Comparison of ENCODE assay signal across 9 mouse cellular contexts in the genomic region with DNA sequence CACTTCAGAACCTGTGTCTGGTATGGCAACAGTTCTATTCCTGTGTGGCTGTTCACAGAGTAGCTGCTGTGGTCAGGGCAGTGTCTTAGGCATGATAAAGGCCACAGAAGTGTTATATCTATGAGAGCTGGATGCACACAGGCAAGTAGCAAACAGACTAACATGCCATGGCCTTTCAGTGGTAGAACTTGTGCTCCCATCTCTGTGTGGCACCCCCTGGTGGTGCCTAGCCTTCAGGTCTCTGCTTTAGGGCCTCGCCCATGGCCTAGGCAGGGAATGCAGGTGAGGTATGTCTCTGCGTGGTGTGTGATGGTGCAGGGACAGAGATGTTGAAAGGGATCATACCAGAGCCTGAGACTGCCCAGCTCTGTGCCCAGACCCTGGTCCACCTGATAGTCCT. TPM values are rescaled to one million over a fixed set of nuclear protein-coding genes. Genes with fewer than 3 reads are reported as not detected.
A peak's percentile ranks its signal among the peaks of the same experiment; 100 is the strongest.
DNase-seq lines count a peak whose midpoint lies in the region; ATAC-seq and TF ChIP-seq lines count a peak whose summit lies in the region.
"Had no signal": no experiment of that assay in that cellular context is flagged by ENCODE, and none has a peak within 500 bp of the region (broad histone marks: within the 10 kb centered on the region; RNA-seq: fewer than 3 reads in every experiment).

No protein-coding gene starts in this region.

- H3K27me3 ChIP-seq in forebrain, embryonic 13.5 days: no peaks in the 10 kb centered on the region
- H3K27me3 ChIP-seq in forebrain, embryonic 11.5 days (ENCODE audit: control insufficient read depth, insufficient read depth, low read length): no peaks in the 10 kb centered on the region
- H3K27me3 ChIP-seq in thymus, adult 2 months (ENCODE audit: control insufficient read depth, insufficient read depth, low read length): no peaks in the 10 kb centered on the region
- H3K27me3 ChIP-seq in neural tube, embryonic 15.5 days (replicated peaks): no peaks in the 10 kb centered on the region
- no peaks in the 10 kb centered on the region for H3K27me3 ChIP-seq in midbrain, embryonic 10.5 days (ENCODE audit: low read depth, poor library complexity, severe bottlenecking)

- peaks cover 85% of the 10 kb centered on the region for H3K36me3 ChIP-seq in forebrain, embryonic 13.5 days (ENCODE audit: poor library complexity, severe bottlenecking)
- no peaks in the 10 kb centered on the region; the same call in 1 of the 2 replicates for H3K36me3 ChIP-seq in forebrain, embryonic 11.5 days (ENCODE audit: control insufficient read depth, insufficient read depth, low read length)
- peaks cover 75% of the 10 kb centered on the region for H3K36me3 ChIP-seq in thymus, adult 2 months (ENCODE audit: control insufficient read depth, insufficient read depth, low read length)
- H3K36me3 ChIP-seq in neural tube, embryonic 15.5 days: peaks cover 82% of the 10 kb centered on the region
- peaks cover 98% of the 10 kb centered on the region for H3K36me3 ChIP-seq in midbrain, embryonic 10.5 days

- H3K27ac ChIP-seq in forebrain, embryonic 13.5 days: peak overlapping the region; percentile 60
- no peak overlapping the region for H3K27ac ChIP-seq in forebrain, embryonic 11.5 days (ENCODE audit: low read depth, low read length)
- no peak overlapping the region for H3K27ac ChIP-seq in thymus, adult 2 months (ENCODE audit: control insufficient read depth, insufficient read depth, low read length)
- no peak overlapping the region for H3K27ac ChIP-seq in neural tube, embryonic 15.5 days (replicated peaks)
- H3K27ac ChIP-seq in midbrain, embryonic 10.5 days (replicated peaks): no peak overlapping the region

- TF ChIP-seq CTCF in thymus, adult 2 months (IDR thresholded peaks at IDR 0.05; ENCODE audit: borderline replicate concordance, control insufficient read depth, extremely low read depth, insufficient read depth, low read length, poor library complexity): 0 out of 2 replicates have a peak, but pooled peaks have one; percentile 26
- peak; percentile 71 for TF ChIP-seq CTCF in lung, adult 2 months (IDR thresholded peaks at IDR 0.05; ENCODE audit: insufficient read depth, low read length)

- TF ChIP-seq POLR2A in thymus, adult 2 months (IDR thresholded peaks at IDR 0.05; ENCODE audit: control insufficient read depth, extremely low read depth, insufficient read depth, low read length, poor library complexity): no peak
- TF ChIP-seq POLR2A in lung, adult 2 months (IDR thresholded peaks at IDR 0.05; ENCODE audit: borderline replicate concordance, extremely low read depth, low read depth, low read length): no peak

- H3K4me1 ChIP-seq in forebrain, embryonic 13.5 days: no peaks in the 10 kb centered on the region
- no peaks in the 10 kb centered on the region for H3K4me1 ChIP-seq in forebrain, embryonic 11.5 days (replicated peaks; ENCODE audit: control insufficient read depth, insufficient read depth, low read length)
- no peaks in the 10 kb centered on the region for H3K4me1 ChIP-seq in thymus, adult 2 months (replicated peaks; ENCODE audit: control insufficient read depth, insufficient read depth, low read length)
- no peaks in the 10 kb centered on the region for H3K4me1 ChIP-seq in lung, adult 2 months (ENCODE audit: control insufficient read depth, insufficient read depth, low read length)
- H3K4me1 ChIP-seq in neural tube, embryonic 15.5 days: no peaks in the 10 kb centered on the region
- peaks cover 8% of the 10 kb centered on the region; the same call in 1 of the 2 replicates for H3K4me1 ChIP-seq in midbrain, embryonic 10.5 days

- no peaks in the 10 kb centered on the region for H3K9me3 ChIP-seq in forebrain, embryonic 13.5 days (replicated peaks)
- no peaks in the 10 kb centered on the region for H3K9me3 ChIP-seq in forebrain, embryonic 11.5 days (ENCODE audit: control insufficient read depth, low read length)
- H3K9me3 ChIP-seq in neural tube, embryonic 15.5 days (replicated peaks): no peaks in the 10 kb centered on the region
- no peaks in the 10 kb centered on the region for H3K9me3 ChIP-seq in midbrain, embryonic 10.5 days (replicated peaks)

- 94% methylated on average over 2 of the region's 2 CpGs for WGBS in forebrain, embryonic 13.5 days
- WGBS in forebrain, embryonic 11.5 days: 86% methylated on average over 2 of the region's 2 CpGs
- 98% methylated on average over 2 of the region's 2 CpGs for WGBS in thymus, adult 2 months
- WGBS in lung, adult 2 months: 80% methylated on average over 2 of the region's 2 CpGs
- 88% methylated on average over 2 of the region's 2 CpGs for WGBS in neural tube, embryonic 15.5 days
- 90% methylated on average over 2 of the region's 2 CpGs for WGBS in midbrain, embryonic 10.5 days

- H3K9ac ChIP-seq in forebrain, embryonic 13.5 days: no peak overlapping the region
- H3K9ac ChIP-seq in forebrain, embryonic 11.5 days (ENCODE audit: low read length): no peak overlapping the region
- no peak overlapping the region for H3K9ac ChIP-seq in neural tube, embryonic 15.5 days (replicated peaks)

- no peak for ATAC-seq in forebrain, embryonic 13.5 days
- no peak for ATAC-seq in forebrain, embryonic 11.5 days (replicated peaks; ENCODE audit: low FRiP score)
- ATAC-seq in erythroblast, adult 5-6 weeks (replicated peaks; ENCODE audit: low FRiP score, poor library complexity, severe bottlenecking): peak; percentile 88
- ATAC-seq in neural tube, embryonic 15.5 days (ENCODE audit: low FRiP score): no peak

- no peak for DNase-seq in forebrain, embryonic 11.5 days (ENCODE audit: low spot score)
- peak; percentile 23 for DNase-seq in thymus, adult 2 months
- no peak for DNase-seq in thymus, adult 18-20 months
- peak; percentile 42 for DNase-seq in lung, adult 2 months
- DNase-seq in midbrain, embryonic 10.5 days (ENCODE audit: low spot score): no peak

- H3K4me3 ChIP-seq in forebrain, embryonic 13.5 days: no peak overlapping the region
- no peak overlapping the region for H3K4me3 ChIP-seq in forebrain, embryonic 11.5 days (ENCODE audit: low read depth, low read length)
- H3K4me3 ChIP-seq in thymus, adult 2 months (ENCODE audit: control insufficient read depth, insufficient read depth, low read length): no peak overlapping the region
- H3K4me3 ChIP-seq in lung, adult 2 months (replicated peaks; ENCODE audit: extremely low read depth, low read depth, low read length): no peak overlapping the region
- no peak overlapping the region for H3K4me3 ChIP-seq in neural tube, embryonic 15.5 days (replicated peaks)
- H3K4me3 ChIP-seq in midbrain, embryonic 10.5 days: no peak overlapping the region

- H3K4me2 ChIP-seq in forebrain, embryonic 13.5 days: no peak overlapping the region
- no peak overlapping the region for H3K4me2 ChIP-seq in forebrain, embryonic 11.5 days (ENCODE audit: low read depth, low read length, severe bottlenecking)
- no peak overlapping the region for H3K4me2 ChIP-seq in neural tube, embryonic 15.5 days

RNA-seq across cellular contexts. Expression of gene Cck, which starts 50.1 kb away (rescaled TPM):
- polyA plus RNA-seq in forebrain, embryonic 13.5 days (2015; fragmentation: Nextera tagmentation; extraction: Ambion mirVana): 11.0 and 40.0 TPM in 2 replicates
- 2.5 and 4.4 TPM in 2 replicates for polyA plus RNA-seq in forebrain, embryonic 11.5 days (2014; fragmentation: Nextera tagmentation; extraction: Ambion mirVana)
- 7.0 and 7.7 TPM in 2 replicates for polyA plus RNA-seq in thymus, adult 2 months (2012; rRNA removed)
- total RNA-seq in erythroblast, adult 5-6 weeks (2015; ENCODE audit: low replicate concordance): not detected in 2 replicates
- not detected in 2 replicates for total RNA-seq in erythroblast, adult 5-6 weeks (2017; ENCODE audit: low replicate concordance)
- 0.37 TPM in 1 of 2 replicates, not detected in the other for polyA plus RNA-seq in lung, adult 2 months (2012; rRNA removed)
- polyA plus RNA-seq in neural tube, embryonic 15.5 days (2015; fragmentation: Nextera tagmentation; extraction: Ambion mirVana): 102 and 127 TPM in 2 replicates
- 6.0 and 7.2 TPM in 2 replicates for polyA plus RNA-seq in midbrain, embryonic 10.5 days (2016; fragmentation: Nextera tagmentation; extraction: Ambion mirVana)
- total RNA-seq: hematopoietic stem cell, adult 5-6 weeks had no signal

Comparison
In these comparisons a context has a peak if more than half of its experiments do, and no peak if none do; other contexts are left out.
1. DNase-seq: peak in thymus, adult 2 months (single experiment) and lung, adult 2 months (single experiment); none in forebrain, embryonic 11.5 days (single experiment), thymus, adult 18-20 months (0 of 2) and midbrain, embryonic 10.5 days (single experiment).